Mouse (Mus musculus): ENCODE measurements at regions not wholly inside any gene's neighbourhood (a gene's known extent, or its start where the extent isn't known, plus 50 kb on each side); places are given as distances from the start of the nearest gene placed in this dataset.

DNA sequence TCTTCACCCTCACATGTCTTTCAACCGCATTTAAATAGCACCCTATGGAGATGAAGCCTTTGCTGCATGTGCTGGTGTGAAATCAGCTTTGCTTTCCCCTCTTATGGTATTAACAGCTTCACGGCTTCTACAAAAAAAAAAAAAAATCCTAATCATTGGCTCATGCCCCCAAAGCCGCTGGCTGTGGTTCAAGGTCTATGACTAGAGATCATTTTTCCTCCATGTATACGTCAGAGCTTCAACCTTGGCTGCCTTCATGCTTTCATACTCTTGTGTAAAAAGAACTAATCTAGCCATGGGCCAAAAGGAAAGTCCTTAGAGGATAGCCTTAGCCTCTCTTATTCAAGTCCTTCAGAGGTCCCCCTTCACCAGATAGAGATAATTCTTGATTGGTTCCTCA is 320.6 kb upstream of the Ube2e3 start:
- TF ChIP-seq POLR2A (IDR thresholded peaks at IDR 0.05; ENCODE audit: borderline replicate concordance, low read depth, low read length) (no peak), CTCF (IDR thresholded peaks at IDR 0.05; ENCODE audit: low read depth, low read length) (no peak)

Data from bone marrow macrophage, adult 2 months (primary cell).